Mouse (Mus musculus): ENCODE measurements around the gene Tspan15.

DNA sequence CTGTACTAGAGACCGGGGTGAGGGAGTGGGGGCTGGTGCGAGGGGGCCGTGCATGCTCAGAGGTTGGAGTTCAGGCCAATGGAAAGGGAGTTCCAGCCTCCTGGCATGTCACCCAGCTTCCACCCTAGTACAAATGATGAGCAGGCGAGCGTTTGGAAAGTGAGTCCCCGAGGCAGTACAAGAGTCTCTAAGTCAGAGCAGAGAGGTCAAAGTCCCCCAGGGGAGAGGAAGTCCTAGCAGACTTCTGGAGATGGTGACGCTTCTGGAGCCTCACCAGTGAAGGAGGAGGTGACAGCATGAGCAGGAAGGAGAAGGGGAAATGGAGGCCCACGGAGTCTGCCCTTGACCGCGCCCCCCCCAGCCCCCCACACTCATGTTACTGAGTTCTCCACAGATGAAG is 68.6 kb downstream of the Tspan15 start:
- TF ChIP-seq ZNF384 (IDR thresholded peaks at IDR 0.05; ENCODE audit: low read depth, low read length) (no peak), ZC3H11A (IDR thresholded peaks at IDR 0.05; ENCODE audit: borderline replicate concordance, low read depth, low read length) (no peak)

Data from ES-E14 (cell line).